Mouse (Mus musculus): Measurements from ENCODE around the gene Dsn1.

Gene Dsn1

DNA sequence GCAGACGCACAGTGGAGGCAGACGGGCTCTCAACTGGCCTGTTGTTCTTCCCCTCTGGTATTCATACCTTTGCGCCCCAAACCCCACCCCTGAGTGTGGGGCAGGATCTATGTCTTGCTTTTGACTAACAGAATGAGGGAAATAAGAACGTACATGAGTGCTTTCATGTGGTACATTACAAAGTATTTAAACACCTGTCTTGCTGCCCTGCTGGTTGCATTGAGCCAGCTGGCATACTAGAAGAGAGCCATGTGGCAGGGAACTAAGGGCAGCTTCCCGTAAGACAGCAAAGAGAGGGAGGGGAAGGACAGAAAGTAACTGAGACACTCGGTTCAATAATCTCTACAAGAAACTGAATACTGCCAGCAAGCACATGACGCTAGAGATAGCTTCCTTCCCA lies 36.7 kb downstream of the Dsn1 start:
- no peak for DNase-seq (ENCODE audit: low spot score)

DNA sequence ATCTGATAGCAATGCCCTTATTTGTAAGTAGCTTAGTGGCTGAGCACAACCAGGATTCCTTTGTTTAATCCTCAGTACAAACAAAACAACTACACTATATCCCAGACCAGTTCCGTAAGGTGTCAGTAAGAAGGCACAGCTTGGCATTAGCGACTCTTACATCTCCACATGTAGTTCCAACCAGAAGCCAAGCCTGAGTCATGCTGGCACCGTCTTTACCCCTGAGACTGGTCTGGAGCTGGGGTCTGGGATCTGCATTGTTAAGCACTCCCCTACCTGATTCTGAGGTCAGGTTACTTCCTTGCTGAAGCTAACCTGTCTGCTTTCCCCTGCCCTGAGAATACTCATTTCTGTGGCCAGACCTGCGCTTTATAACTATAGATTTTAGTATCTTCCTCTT lies 38.5 kb downstream of the Dsn1 start:
- no peak for DNase-seq (ENCODE audit: low spot score)

DNA sequence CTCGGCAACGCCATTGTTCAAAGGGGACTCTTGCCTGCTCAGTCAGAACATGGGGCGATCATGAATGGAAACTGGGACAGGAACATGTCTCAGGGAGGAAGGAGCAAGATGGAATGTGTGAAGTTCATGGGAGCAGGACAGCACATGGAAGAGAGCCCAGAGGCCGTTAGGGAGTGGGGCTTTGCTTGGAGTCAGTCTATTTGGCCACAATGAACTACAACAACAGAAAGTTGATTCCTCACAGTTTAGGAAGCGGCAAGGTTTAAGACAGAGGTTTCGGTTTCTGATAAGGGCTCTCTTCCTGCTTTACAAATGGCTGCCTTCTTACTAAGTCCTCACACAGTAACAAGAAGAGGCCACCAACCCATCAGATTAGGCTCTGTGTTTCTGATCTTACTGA lies 39.6 kb downstream of the Dsn1 start:
- DNase-seq (ENCODE audit: low spot score), result no peak

DNA sequence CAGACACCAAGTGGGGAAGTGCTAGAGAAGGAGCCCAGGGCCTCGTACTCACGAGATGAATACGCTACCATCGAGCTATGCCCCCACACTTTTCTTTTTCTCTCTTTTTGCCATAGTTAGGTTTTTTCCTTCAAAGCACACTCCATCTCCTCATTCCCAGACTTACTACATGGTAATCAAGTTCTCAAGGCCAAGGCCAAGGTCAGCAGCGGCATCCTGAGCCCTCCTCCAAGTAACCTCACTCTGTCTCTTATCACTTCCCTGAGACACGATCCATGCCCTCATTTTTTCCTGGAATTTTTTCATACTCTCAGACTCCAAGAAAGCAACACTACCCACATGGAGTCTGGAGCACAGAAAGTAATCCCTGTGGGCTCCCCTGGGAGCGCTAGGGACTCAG lies 43.1 kb downstream of the Dsn1 start:
- DNase-seq (ENCODE audit: low spot score), result no peak

DNA sequence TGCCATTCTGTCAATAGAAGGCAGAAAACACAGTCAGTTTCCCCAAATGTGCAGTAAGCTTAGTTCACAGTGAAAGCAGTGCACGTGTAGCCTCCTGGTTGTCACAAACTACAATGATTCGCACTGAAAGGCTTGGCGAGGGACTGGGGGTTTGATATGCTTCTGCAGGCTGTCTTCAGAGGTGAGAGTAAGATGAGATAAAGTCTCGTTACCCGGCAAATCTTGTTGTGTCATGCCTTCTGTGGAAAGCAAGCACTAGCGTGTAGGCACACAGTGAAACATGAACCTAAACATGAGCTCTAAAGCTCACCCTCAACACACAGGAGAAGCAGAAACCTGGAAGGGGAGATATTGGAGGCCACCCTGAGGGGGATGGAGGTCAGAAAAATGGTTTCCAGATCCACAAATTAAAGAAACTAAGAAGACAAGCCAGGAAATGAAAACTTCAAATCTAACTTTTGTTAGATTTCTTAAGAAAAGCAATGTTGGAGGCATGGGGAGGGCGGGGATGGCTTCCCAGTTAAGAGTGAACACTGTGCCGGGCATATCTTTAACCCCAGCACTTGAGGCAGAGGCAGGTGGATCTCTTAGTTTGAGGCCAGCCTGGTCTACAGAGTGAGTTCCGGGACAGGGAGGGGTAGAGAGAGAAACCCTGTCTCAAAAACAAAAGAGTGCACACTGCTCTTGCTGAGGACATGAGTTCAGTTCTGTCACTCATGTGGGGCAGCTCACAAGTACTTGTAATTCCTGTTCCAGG lies 48.3 kb downstream of the Dsn1 start:
- DNase-seq (ENCODE audit: low spot score), result no peak

DNA sequence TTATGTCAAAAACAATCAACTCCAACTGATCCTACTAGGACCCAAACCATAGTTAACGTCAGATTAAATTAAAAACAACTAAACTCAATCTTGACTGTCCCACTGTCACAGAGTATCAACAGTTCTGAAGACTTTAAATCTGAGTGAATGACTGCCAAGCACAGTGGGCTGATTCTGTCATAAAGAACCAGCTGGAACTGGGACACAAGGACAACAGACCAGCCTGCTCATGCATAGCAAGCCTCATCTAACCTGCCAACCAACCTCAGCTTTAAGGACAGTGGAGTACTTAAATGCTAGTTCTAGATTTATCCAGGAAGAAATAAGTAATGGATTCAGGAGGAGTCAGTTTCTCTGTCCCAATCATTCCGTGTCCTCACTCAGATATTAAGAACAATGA lies 49.9 kb downstream of the Dsn1 start:
- no peak for DNase-seq (ENCODE audit: low spot score)

DNA sequence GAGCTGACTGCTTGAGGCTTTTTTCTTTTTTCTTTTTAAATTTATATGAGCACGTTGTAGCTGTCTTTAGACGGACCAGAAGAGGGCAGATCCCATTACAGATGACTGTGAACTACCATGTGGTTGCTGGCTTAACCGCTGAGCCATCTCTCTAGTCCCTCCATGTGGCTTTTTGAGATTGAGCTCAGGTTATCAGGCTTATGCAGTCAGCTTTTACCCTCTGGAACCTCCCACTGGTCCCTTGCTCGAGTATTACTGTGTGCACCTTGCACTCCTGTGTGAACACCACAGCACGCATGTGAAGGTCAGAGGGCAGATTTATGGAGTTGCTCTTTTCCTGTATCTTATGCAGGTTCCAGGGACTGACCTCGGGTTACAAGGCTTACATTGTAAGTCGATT lies 50.6 kb downstream of the Dsn1 start:
- DNase-seq (ENCODE audit: low spot score), result no peak

DNA sequence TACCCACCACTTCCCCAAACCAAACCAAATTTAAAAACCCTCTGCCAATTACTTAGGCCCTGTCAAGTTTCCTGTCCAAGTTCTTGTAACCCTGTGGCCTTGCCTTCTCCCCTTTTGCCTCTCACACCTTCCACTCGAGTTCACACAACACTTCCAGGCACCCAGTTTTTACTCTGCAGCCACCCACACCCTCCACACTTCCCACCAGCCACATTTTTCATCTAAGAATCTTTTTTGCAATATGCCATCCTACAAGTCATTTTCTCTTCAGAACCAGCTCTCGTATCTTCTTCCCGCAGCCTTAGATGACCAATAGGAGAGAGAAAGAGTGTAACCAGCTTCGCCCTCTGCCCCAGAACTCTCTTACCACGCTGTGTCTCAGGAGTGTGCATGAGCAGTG lies 52.5 kb downstream of the Dsn1 start:
- no peak for DNase-seq (ENCODE audit: low spot score)

DNA sequence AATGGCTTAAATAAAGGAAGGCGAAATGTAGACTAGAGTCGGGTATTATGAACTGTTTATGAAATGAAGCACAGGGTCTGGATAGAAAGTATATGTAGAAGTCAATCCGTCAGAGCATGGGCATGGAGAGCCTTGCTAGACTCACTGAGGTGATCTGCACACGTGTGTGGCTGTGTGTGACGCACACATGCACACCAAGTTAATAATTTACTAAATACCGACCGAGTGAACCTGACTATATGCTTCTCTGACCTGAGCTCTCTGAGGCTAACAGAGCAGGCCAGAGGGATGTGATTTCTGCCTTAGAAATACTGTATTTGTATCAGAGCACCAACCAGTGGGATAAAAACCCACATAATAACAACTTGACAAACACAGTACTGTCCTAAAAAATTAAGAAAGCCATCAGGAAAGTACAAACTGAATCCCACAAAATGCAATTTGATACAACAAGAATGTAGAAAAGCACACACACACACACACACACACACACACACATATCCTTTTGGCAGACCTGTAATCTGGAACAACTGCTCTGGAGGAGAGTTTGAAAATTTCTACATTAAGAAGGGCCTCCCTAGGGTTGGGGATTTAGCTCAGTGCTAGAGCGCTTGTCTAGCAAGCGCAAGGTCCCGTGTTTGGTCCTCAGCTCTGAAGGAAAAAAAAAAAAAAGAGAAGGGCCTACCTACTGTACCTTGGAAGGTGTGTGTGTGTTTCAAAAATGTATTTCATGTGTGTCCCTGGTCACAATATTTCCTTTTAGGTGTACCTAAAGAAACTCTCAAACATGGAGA lies 55.5 kb downstream of the Dsn1 start:
- DNase-seq (ENCODE audit: low spot score), result no peak

DNA sequence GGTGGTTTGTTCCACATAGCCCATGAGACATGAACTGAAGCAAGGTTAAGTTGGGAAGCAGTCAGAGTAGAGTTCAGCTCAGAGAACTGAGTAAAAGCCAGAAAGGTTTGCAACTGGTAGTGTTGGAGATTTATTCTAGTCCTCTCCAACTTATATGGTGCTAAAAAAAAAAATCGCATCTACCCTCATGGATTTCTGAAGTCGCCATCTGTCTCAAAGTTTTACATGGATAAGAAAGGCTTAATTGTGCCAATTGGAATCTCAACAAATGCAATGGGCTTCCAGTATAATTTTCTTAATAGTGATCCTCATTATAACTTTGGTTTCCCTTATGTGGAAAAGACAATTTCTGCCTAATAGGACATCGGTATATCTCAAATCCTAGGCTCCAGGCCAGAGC lies 56.1 kb downstream of the Dsn1 start:
- DNase-seq (ENCODE audit: low spot score), result no peak
